Mouse (Mus musculus) layer of hippocampus, adult 18-20 months (tissue): ENCODE results near the gene Smpd4. TPM values are rescaled to one million over a fixed set of nuclear protein-coding genes. Genes with fewer than 3 reads are reported as not detected.
"Not testable (repeated sequence)": the region's sequence is repeated elsewhere in the genome, so short reads cannot be mapped to it uniquely, and the experiment has no call there.

Experiments used
- DNase-seq, 2 experiments: peaks; one replicate each; pipeline ENCODE4 v3.0.0; 2022; ENCODE audit warnings: low spot score in 2 of 2
- long read RNA-seq: library from polyadenylated mRNA; stranded (forward); transcript quantifications from one replicate; pipeline ENCODE4 v2.0.0, GENCODE M21; 2021
- total RNA-seq, 2 experiments: library from RNA; stranded (reverse); gene quantifications; 2 replicates each; pipeline ENCODE4 v1.2.3; 2021

Smpd4 gene
- total RNA-seq, result 10 to 100 TPM; 46.4 to 49.9 TPM
- long read RNA-seq, full-length matches to known transcripts, result 6 of 23 reads
- long read RNA-seq, partial matches to known transcripts, result 13 of 23 reads
- long read RNA-seq, other reads (novel, unspliced or antisense), result 4 of 23 reads

DNA sequence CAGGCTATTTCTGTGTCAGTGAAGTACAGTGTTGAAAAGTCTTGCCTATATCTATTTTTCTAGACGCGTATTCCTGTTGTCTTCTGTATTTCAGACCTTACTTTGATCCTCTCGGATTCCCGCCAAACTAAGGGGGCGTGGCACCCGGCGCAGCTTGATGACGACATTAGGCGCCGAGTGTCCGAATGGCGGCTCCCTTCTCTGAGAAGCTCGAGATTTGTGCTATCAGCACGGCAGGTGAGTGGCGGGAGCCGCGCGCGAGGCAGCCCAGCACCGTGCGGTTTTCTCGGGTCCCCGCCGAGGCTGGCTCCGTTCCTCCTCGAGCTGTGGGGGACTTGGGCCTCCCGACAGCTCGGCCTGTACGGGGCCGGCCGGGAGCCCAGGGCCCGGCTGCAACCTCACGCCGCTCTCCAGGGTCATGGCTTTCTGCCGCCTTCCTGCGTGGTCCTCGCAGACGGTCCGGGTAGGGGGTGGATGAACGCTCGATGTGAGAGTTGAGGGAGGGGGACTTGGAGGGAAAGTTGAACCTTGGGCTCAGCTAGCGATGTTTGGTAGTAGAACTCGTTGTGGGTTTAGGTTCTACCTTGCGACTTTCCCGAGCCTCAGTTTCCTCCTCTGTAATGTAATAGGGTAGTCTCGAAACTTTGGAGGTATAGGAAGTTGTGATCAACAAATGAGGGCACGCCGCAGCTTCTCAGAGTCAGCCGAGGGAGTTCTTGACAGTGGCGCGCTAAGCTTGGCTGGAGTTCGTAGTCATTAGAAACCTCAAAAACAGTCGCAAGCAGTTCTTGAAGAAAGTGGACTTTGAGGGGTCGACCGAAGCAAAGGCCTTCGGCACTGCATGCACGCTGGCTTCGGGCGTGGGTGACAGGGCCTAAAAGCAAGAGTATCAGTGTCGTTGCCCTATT, at the start of gene Smpd4:
Smpd4 (plus strand) TSS at position 157 of the 908 bp plus-strand sequence.
- peak; percentile 77 to 93 for DNase-seq

- DNase-seq, result peak; percentile 67 to 86
Observed at GRCm38 (mm10) chr16:17575870-17576824, 43.0 kb upstream of the Smpd4 start.

DNA sequence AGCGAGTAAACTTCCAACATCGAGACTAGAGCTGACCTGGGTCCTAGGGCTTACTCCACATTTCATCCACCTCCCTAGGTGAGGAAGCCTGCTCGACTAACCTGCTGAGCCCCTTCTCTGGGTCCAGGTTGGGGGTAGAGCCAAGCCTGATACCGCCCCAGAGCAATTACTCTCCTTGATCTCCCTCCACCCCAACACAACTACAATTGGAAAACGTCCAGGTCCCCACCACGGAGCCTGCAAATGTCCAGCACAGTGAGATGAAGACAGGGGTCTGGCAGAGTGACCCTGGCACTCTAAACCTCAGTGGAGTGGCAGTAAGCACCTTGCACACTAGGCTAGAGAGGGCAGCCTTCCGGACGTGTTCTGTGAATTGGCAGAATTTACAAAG, 42.3 kb upstream of the Smpd4 start:
- DNase-seq, result no peak

DNA sequence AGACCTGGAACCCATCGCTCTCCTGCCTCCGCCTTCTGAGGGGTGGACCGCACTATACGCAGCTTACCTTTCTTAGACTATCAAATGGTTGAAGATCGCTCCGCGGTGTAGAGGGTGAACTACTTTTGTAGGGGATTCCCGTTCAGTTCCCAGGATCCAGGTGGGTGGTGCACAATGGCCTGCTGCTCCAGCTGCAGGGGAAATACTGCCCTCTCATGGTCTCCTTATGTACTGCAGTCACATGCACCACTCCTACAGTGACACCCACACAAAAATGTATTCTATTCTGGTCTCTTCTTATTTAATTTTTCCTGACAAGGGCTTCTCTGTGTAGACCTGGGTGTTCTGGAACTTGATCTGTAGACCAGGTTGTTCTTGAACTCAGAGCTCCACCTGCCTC, 36.1 kb upstream of the Smpd4 start, which contains the start of gene Slc7a4:
Slc7a4 (minus strand) TSS at position 151 of the 400 bp plus-strand sequence.
- no peak for DNase-seq

- DNase-seq, result no peak
Observed at GRCm38 (mm10) chr16:17584555-17584954, 34.6 kb upstream of the Smpd4 start.

DNA sequence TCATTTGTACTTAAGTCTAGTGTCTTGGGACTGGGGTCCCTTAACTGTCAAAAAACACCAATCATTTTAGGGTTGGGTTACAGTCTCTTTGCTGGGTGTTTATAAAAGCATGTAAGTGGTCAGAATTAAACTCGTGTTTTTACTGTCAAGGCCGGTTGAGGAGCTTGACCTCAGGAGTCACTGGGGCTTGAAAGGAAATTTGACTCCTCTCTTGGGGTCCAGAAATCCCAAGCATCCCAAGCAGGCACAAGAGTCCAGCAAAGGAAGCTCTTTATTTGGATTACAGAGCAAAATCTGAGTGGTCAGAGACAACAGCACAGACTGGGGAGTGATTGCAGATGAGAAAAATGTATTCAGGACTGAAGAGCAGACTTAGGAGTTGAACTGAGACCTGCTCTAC, 28.4 kb upstream of the Smpd4 start:
- no peak for DNase-seq

DNA sequence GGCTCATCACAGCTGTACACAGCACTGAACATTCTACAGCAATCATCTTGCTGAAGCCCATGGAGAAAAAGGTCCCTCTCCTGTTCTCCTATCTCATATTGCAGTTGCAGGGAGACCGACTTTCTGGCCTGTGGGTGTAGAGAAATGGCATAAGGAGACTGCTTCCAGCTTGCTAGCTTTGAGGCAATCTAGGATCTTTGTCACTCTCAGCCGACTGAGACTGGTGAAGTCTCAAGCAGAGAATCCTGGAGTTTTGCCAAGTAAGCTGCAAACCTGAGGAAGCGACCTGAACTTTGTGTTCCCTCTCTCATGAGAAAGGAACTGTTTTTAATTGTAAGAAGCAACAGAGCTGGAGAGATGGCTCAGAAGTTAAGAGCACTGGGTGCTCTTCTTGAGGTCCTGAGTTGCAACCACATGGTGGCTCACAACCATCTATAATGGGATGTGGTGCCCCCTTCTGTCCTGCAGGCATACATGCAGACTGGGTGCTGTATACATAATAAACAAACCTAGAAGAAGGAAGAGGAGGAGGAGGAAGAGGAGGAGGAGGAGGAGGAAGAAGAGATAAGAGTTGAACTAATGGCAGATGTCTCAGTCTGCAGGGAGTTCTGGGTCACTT, 18.1 kb upstream of the Smpd4 start:
- DNase-seq, result no peak

GRCm38 (mm10) chr16:17604941-17605340, 14.2 kb upstream of the Smpd4 start:
- no peak for DNase-seq

GRCm38 (mm10) chr16:17605684-17606083, 13.5 kb upstream of the Smpd4 start:
- DNase-seq, result no peak

GRCm38 (mm10) chr16:17611383-17611782, 7.8 kb upstream of the Smpd4 start:
- DNase-seq, result peak; percentile 46 to 62

- DNase-seq, result not testable (repeated sequence)
Observed at GRCm38 (mm10) chr16:17614740-17615139, 4.4 kb upstream of the Smpd4 start.

DNA sequence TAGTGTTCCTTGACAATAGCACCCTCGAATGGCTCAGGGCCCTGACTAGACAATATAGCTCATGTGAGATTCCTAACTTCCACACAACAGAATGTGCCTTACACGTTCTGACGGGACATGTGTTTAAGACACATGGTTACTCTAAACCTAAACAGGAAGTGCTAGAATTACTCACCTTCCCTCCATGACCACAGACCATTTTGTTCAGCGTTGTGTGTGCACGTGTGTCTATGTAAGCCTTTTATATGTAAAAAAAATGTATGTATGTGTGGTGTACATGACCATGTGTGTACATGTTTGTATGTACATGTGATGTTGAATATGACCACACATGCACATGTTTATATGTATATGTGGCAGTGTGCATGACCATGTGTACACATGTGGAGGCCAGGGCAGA, 2.9 kb upstream of the Smpd4 start:
- DNase-seq, result no peak

DNA sequence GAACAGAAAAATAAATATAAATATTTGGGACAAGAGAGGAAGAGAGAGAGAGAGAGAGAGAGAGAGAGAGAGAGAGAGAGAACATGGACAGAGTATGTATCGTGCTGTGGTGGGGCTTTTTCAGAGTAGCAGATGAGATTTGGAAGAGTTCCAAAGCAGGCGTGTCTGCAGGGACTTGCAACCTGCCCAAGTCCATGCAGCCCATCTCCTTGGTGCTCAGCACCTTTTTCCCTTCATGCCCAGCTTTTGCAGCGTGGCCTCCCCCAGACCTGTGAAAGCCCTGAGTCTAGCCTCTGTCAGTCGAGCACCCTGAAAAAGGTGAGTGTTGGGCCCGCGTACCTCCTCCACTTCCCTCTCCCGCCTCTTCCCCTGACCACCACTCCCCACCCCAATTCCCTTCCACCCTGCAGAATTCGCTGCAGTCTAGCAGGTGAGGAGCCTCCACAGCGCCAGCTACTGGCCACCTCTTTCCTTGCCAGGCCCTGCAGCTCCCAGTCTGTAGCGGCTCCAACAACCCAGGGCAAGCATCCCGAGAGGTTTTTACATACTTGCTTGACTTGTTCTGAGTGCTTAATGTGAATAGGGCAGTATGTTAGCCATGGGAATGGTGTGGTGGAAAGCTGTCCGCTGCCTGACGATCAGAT, 1.1 kb upstream of the Smpd4 start:
- peak in 1 of 2 experiments; percentile 62 for DNase-seq

GRCm38 (mm10) chr16:17621936-17622335, 2.8 kb downstream of the Smpd4 start:
- no peak for DNase-seq

- DNase-seq, result no peak
Observed at GRCm38 (mm10) chr16:17625488-17626268, 6.5 kb downstream of the Smpd4 start.

GRCm38 (mm10) chr16:17626269-17626555, 7.1 kb downstream of the Smpd4 start:
- no peak for DNase-seq

- DNase-seq, result no peak
Observed at GRCm38 (mm10) chr16:17632580-17632979, 13.4 kb downstream of the Smpd4 start.

GRCm38 (mm10) chr16:17633481-17634181, 14.5 kb downstream of the Smpd4 start:
- peak in 1 of 2 experiments; percentile 47 for DNase-seq

GRCm38 (mm10) chr16:17636904-17637303, 17.8 kb downstream of the Smpd4 start:
- DNase-seq, result no peak
